Mouse (Mus musculus) pancreas, adult 10 weeks (tissue): ENCODE measurements around the gene Cnot9. TPM values are rescaled to one million over a fixed set of nuclear protein-coding genes. Genes with fewer than 3 reads are reported as not detected.

ENCODE experiments used
- polyA plus RNA-seq: library from polyadenylated mRNA; stranded (reverse); fragments of 350-450 nt; fragmentation: Illumina TruSeq; extraction: RNeasy Lipid Tissue Mini Kit (QIAGEN cat#74804); gene quantifications from one replicate; pipeline ENCODE4 v1.2.3, GENCODE M21; 2015; ENCODE audit warnings: low read depth, low replicate concordance; ENCODE audit not compliant: insufficient read depth

The Cnot9 gene
- 3.5 TPM for polyA plus RNA-seq

DNA sequence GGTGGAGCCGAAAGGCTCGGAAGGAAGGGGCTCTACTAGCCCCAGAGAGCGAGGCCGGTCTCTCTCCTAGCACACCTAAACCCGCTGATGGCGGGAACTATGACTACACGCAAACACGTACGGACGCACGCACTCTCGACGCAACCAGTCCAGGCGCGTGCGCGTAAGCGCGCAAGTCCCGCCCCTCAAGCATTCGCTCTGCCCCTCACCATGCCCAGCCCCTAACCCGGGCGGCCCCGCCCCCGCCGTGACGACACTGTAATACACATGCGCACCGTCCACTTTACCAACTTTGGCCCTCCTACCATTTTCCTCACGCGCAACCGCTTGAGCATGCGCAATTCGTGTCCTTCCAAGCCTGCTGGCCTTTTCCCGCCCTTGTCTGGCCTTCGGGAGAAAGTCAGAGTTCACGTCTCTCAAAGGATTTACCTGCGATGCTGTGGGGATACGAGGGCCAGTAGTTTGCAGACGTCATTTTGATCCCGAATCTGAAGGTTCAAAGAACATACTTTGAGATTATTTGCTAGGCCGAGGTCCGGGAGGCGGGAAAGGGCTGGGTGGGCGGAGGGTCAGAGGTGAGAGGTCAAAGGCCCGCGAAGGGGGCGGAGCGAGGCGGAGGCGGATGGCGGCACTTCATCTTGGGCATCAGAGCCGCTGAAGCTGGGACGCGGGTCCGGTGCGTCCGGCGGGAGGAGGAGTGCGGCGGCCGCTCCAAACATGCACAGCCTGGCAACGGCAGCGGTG lies at the start of gene Cnot9:
Cnot9 (plus strand) TSS at position 338 of the 744 bp plus-strand sequence.

DNA sequence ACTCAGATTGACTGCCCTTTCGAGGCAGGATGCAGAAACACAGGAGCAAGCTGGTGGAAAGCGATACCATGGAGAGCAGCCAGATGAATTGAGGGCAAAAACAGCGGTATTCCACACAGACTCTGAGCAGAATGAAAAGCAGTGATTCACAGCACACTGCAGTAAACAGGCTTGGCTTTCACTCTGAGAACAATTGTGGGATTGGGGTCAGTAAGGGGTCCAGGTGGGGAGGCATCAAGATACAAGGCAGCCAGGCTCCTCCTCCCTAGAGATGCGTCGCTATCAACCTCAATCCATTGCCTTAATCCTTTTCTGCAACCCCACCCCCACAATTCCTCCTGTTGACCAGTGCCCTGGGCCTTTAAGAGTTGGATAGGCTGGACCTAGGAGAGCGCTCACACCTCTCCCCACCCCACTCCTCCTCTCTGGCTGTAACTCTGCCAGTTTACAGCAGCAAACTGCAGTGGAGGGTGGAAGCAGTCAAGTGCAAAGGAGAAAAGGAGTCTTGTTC lies 36.6 kb downstream of the Cnot9 start, which contains the start of gene Plcd4:
Plcd4 (plus strand) TSS at position 438 of the 511 bp plus-strand sequence.

DNA sequence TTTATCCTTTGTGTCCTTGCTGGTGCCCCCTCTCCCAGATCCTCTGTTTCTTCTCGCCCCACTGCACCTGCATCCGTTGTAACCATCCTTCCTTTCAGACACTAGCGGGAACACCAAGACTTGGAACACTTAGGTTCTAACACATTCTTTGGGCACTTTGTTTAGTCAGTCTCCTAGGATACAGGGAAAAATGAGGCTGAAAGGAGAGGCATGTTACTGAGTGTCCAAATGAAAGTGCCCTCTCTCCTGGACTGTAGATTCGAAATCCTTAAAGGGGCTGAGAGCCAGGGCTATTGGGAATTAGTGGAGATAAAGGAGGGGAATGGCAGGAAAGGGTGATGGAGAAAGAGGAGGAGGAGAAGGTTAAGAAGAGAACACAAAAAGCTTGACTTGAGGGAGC lies 38.3 kb downstream of the Cnot9 start, which contains the start of gene Usp37:
Usp37 (minus strand) TSS at position 101 of the 400 bp plus-strand sequence.

Other genes with a start within 250 kb of the Cnot9 start
- not detected for gene Gpbar1, start 227.5 kb upstream of the Cnot9 start, polyA plus RNA-seq
- gene Aamp, start 221.3 kb upstream of the Cnot9 start, polyA plus RNA-seq = 30.0 TPM
- 19.8 TPM for gene Pnkd, start 221.1 kb upstream of the Cnot9 start, polyA plus RNA-seq
- 20.6 TPM for gene Tmbim1, start 200.4 kb upstream of the Cnot9 start, polyA plus RNA-seq
- not detected for gene Catip, start 143.9 kb upstream of the Cnot9 start, polyA plus RNA-seq
- gene Slc11a1, start 130.9 kb upstream of the Cnot9 start, polyA plus RNA-seq = 7.4 TPM
- 23.8 TPM for gene Ctdsp1, start 114.5 kb upstream of the Cnot9 start, polyA plus RNA-seq
- gene Vil1, start 96.7 kb upstream of the Cnot9 start, polyA plus RNA-seq = 4.9 TPM
- gene Plcd4, start 36.8 kb downstream of the Cnot9 start, polyA plus RNA-seq = not detected
- gene Usp37, start 38.2 kb downstream of the Cnot9 start, polyA plus RNA-seq = 1.4 TPM
- 3.1 TPM for gene Zfp142, start 82.2 kb downstream of the Cnot9 start, polyA plus RNA-seq
- gene Bcs1l, start 82.2 kb downstream of the Cnot9 start, polyA plus RNA-seq = 3.8 TPM
- gene Rnf25, start 95.3 kb downstream of the Cnot9 start, polyA plus RNA-seq = 30.5 TPM
- gene Stk36, start 95.4 kb downstream of the Cnot9 start, polyA plus RNA-seq = 1.3 TPM
- 6.9 TPM for gene Ttll4, start 155.7 kb downstream of the Cnot9 start, polyA plus RNA-seq
- gene Cyp27a1, start 207.5 kb downstream of the Cnot9 start, polyA plus RNA-seq = 17.1 TPM
- not detected for gene Prkag3, start 243.2 kb downstream of the Cnot9 start, polyA plus RNA-seq